Mouse (Mus musculus) spleen, adult 18-20 months (tissue): ENCODE data around the gene Sphkap.

Source experiments
- DNase-seq, 2 experiments: peaks; one replicate each; pipeline ENCODE4 v3.0.0; 2022; ENCODE audit warnings: mixed read lengths in 2 of 2

Gene Sphkap

GRCm38 (mm10) chr1:83277044-83277443, 131.0 kb downstream of the Sphkap start:
- DNase-seq = no peak

- no peak for DNase-seq
These were observed 131.4 kb downstream of the Sphkap start for GRCm38 (mm10) chr1:83276637-83277036.

GRCm38 (mm10) chr1:83251746-83252145, 156.3 kb downstream of the Sphkap start:
- no peak for DNase-seq

GRCm38 (mm10) chr1:83248235-83248746, 159.7 kb downstream of the Sphkap start:
- no peak for DNase-seq

- no peak for DNase-seq
These were observed 180.1 kb downstream of the Sphkap start for GRCm38 (mm10) chr1:83227946-83228345.

- no peak for DNase-seq
These were observed 183.5 kb downstream of the Sphkap start for GRCm38 (mm10) chr1:83224423-83224960.

GRCm38 (mm10) chr1:83223072-83223471, 184.9 kb downstream of the Sphkap start:
- no peak for DNase-seq

GRCm38 (mm10) chr1:83218260-83218659, 189.7 kb downstream of the Sphkap start:
- DNase-seq = no peak

GRCm38 (mm10) chr1:83209981-83210380, 198.0 kb downstream of the Sphkap start:
- no peak for DNase-seq
